Mouse (Mus musculus) brain, embryonic 14.5 days (tissue): ENCODE data around the gene Wap.

Experiments used
- CTCF ChIP-seq: fragments of 200-500 bp; IDR thresholded peaks from 2 replicates; pipeline ENCODE4 v1.5.1; 2012; ENCODE audit warnings: inconsistent platforms, mild to moderate bottlenecking, moderate library complexity, borderline replicate concordance; ENCODE audit not compliant: insufficient read depth, insufficient read length; ENCODE audit errors: extremely low read depth
- POLR2A ChIP-seq: fragments of 200-500 bp; IDR thresholded peaks from 2 replicates; pipeline ENCODE4 v1.6.1; 2012; ENCODE audit warnings: mild to moderate bottlenecking, inconsistent platforms, borderline replicate concordance; ENCODE audit not compliant: poor library complexity, insufficient read depth, insufficient read length, severe bottlenecking; ENCODE audit errors: extremely low read depth

- TF ChIP-seq CTCF (no peak), POLR2A (no peak)
Measured at GRCm38 (mm10) chr11:6596616-6597015, 41.8 kb downstream of the Wap start.
